Mouse (Mus musculus): ENCODE measurements at regions not wholly inside any gene's neighbourhood (a gene's known extent, or its start where the extent isn't known, plus 50 kb on each side); places are given as distances from the start of the nearest gene placed in this dataset.
"Not testable (repeated sequence)": the region's sequence is repeated elsewhere in the genome, so short reads cannot be mapped to it uniquely, and the experiment has no call there.

DNA sequence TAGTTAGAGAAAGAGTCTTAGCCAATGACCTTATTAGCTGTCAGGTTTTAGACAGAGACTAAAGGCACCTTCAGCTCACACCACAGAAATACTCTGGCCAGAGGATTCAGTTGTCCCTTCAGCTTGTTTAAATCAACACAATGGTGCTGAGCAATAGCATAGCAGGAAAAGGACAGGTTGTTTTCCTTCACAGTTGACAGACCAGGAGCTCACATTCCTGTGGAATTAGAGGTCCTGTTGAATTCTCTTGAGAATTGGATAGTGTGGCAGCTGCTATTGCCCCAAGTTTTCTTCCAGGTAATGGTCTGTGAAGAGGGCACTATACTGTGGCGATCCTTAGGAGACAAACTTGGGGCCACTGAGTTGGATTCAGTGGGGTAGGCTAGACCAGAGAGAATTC lies 57.2 kb upstream of the Pglyrp3 start:
- POLR2A ChIA-PET = no interaction called here
- CTCF ChIA-PET = no interaction called here

DNA sequence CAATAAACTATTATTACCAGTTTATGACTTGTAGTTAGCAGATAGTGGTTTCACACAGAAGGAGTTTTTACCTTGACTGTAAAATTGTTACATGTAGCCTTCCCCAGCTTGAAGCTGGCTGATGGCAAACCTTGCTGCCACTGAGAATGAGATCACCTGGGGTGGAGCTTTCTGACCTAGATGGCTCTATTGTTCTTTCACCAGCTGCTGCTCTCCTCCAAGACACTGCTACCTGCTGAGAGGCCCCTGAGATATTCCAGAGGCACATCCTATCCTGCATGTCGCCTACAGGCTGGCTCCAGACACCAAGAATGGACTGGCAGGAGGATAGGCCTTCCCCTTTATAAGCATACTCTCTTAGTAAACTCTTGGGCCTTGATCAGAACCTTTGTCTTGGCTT lies 55.8 kb upstream of the Pglyrp3 start:
- ChIA-PET CTCF (no interaction called here), POLR2A (no interaction called here)

DNA sequence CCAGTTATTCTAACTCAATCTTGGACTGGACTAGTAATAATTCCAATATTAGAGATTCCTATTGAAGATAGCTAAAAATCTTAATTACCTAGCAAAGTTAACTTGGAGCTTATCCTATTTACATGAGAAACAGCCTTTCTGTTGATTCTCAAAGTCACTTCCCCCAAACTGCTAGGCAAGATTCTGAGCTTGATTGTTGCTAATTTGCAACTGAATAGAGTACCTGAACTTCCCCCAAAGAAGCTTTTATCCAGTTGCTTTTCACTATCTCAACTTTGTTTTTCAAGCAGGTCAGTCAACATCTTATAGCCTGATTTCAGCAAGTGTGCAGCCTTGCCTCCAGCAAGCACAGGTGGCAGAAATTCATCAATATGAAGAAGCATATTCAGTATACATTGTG lies 50.5 kb upstream of the Pglyrp3 start:
- CTCF ChIA-PET = not testable (repeated sequence)
- POLR2A ChIA-PET = interaction anchor here in 1 of 4 experiments (0.6 kb wide), 1 partner anchor 133 kb away, joined by 3 read pairs; no protein-coding TSS in a partner anchor

DNA sequence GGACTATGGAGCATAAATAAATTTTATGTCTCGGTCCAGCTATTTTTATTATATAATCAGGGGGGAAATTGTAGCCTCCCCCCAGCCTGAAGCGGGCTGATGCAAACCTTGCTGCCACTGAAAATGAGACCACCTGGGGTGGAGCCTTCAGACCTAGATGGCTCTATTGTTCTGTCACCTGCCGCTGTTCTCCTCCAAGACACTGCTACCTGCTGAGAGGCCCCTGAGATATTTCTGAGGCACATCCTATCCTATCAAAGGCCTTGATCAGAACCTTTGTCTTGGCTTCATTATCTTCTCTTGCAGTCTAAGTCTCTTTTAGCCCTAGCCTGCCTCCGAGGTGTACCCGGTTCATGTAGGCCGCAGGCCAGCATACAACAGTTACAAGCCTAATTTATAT lies 49.8 kb upstream of the Pglyrp3 start:
- POLR2A ChIA-PET, CTCF ChIA-PET: not testable (repeated sequence)

Measured in embryonic stem cell, embryonic (primary cell).